Mouse (Mus musculus) c-Kit-positive CD71-negative TER-119-negative erythroid progenitor cells, embryonic 14.5 days (primary cell): ENCODE results near the gene Syne2.

Experiments used
- DNase-seq: peaks from one replicate; pipeline ENCODE4 v3.0.0-alpha.2; 2013; ENCODE audit warnings: low read depth

Gene Syne2

DNA sequence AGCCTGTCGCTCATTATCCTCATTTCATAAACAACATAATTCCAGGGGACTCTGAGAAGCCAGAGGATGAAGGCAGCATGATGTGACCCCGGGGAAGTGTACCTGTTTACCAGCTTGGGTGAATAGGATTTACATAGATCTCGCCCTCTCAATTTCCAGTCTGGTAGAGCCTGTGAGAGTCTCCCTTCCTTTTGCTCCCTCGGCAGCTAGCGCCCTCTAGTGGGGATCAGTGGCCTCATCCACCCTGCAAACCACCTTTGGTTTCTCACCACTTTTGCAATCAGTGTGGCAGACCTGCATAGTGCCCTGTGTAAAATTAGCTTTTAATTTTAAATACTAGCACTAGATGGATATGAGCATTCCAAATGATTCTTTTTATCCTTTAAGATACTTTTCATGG, 133.4 kb downstream of the Syne2 start:
- DNase-seq: peak; percentile 31

DNA sequence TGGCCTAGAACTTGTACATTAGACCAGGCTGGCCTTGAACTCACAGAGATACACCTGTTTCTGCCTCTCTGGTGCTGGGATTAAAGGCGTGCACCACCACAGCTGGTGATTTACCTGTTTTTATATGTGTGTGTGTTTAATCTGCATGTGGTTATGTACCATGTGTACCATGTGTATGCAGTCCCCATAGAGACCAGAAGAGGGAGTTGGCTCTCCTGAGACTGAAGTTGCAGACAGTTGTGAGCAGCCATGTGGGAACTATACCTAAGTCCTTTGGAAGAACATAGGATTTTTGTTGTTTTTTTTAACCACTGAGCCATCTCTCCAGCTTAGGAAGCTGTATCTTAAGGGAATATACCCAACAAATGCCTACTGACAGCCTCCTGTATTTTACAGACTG, 134.1 kb downstream of the Syne2 start:
- DNase-seq: no peak

DNA sequence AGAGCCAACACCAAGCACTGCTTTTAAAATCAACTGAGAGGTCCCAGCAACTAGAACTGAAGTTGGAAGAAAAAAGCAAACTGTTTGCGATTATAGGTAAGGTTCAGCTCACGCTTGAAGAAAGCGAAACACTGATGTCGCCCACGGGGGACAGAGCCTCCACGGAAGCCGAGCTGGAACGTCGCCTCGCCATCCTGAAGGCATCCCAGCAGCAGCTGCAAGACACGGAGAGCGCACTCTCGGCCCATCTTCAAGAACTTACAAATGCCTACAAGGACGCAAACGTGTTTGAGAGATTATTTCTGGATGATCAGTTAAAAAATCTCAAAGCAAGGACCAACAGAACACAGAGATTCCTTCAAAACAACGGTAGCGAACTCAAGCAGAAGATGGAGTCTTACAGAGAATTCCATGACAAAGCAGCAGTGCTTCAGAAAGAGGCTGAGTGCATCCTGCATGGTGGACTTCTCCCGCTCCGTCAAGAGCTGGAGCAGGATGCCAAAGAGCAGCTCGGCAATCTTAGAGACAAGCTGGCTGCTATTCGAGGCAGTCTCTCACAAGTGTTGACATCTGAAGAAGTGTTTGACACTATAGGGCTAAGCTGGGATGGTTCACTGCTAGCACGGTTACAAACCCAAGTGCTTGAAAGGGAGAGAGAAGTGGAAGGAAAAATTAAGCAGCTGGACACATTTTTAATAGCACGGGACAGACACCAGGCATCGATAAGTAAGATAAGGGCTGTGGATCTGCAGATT, 148.7 kb downstream of the Syne2 start:
- DNase-seq: no peak

DNA sequence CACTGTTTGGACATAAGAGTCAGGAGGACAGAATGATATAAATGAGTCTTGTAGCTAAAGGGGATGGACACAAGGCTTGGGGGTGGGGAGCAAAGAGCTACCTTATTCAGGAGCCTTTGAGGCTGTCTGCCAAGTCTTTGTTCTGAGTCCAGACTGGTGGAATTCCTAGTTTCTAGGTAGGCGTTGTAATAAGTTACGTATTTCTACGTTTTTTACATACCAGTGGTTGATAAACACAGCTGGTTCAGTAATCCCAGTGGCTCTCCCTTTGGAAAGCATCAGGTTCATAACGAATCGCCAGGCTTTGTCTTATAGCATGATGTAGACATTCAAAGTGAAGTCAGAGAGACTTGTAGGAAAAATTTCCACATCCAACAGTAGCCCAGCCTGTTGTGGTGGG, 161.1 kb downstream of the Syne2 start:
- no peak for DNase-seq

DNA sequence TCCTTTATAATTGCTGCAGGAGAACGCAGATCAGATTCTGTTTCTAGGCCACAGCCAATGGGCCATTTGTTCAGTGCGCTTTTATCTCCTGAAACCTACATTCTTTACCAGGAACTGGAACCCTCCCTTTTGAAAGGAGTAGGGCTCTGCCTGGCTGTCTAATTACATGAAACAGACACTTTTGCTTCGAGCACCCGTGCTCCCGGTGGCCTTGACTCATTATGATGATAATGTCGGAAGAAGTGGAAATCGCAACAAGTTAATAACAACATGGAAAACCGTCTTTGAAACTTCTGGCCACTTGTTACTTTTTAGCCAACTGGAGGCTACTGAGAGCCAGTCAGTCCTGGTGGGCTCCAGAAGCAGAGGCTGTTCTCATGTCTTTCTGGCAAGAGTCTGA, 165.4 kb downstream of the Syne2 start:
- no peak for DNase-seq

DNA sequence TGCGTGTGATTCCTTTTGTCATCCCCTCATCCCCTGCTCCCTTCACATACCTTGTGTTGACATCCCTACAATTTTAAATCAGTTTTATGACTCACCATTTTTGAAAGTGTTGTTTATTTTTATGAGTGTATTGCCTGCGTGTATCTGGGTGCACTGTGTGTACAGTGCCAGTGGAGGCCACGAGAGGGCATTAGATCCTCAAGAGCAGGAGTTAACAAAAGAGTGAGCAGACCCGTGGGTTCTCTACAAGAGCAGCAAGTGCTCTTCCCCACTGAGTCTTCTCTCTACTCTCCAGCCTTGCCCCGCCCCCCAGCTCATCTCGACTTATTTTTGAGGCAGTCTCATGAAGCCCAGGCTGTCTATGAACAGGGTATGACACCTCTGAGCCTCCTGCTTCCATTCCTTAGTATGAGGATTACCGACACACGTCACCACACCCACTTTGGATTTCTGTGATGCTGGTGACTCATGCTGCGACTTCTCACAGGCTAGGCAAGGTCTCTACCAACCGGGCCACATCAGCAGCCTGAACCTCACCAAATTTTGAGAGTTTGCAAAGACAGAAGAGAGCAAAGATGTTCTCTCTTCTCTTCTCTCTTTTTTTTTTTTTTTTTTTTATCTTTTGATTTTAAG, 174.4 kb downstream of the Syne2 start:
- no peak for DNase-seq

DNA sequence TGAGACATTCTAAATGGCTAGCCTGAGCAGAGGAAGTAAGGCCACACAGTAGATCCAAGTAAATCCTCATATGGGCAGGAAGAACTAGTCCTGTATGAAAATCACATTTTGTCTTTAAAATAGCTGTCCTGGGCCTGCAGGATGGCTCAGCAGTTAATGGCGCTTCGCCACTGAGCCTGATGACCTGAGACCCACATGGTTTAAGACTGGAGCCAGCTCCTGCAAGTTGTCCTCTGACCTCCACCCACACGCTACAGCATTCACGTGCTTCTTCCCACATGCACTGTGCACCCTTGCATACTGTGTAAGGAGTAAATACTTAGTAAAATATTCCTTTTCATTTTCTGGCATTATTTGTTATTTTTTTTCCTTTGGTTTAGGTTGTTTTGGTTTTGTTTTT, 175.0 kb downstream of the Syne2 start:
- DNase-seq: no peak

DNA sequence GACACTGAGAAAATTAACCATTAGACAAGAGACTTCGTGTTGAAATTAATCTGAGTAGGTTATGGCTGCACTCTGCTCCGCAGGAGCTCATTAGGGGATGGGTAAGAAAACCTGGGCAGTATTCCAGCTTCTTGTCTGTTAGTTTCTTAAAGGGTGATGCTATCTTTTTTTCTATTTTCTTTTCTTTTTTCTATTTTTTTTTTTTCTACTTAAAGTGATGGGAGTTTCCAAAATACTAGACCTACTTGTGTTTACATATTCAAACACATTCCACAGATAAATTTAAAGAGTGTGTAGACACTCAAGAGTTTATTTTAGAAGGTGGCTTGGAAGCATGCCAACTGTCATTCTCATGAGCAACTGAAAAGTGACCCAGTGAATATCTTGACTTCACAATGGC, 177.2 kb downstream of the Syne2 start:
- no peak for DNase-seq

DNA sequence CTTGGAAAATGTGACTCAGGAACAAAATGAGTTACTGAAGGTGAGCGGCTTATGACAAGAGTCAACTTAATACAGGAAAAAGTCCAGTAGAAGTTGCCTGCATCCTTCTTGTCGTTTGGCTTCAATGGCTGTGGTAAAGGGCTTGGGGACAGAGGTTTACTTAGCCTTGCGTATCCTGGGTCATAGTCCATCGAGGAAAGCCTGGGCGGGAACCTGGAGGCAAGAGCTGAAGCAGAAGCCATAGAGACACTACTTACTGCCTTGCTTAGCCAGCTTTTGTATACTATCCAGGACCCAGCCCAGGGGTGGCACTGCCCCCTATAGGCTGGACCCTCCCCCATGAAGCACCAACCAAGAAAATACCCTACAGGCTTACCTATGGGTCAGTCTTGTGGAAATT, 179.6 kb downstream of the Syne2 start:
- DNase-seq: no peak

DNA sequence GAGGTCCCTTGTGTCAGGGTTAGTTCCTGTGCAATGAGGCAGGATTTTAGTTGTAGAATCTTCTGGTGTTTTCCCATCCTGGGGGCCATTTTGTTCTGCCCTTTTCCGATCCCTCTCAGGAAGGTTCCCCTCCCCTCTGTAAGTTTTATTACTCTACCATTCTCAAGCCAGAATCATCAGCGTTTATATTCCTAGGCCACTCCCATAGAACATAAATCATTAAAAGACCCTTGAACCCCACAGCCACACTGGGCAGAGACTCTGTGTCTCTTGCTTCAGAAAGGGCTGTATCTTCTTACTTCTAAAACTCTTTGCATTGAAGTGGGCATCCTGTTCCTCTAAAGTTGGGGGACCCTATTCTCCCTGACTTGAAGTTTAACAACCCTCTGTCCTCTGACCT, 180.5 kb downstream of the Syne2 start:
- DNase-seq: no peak

DNA sequence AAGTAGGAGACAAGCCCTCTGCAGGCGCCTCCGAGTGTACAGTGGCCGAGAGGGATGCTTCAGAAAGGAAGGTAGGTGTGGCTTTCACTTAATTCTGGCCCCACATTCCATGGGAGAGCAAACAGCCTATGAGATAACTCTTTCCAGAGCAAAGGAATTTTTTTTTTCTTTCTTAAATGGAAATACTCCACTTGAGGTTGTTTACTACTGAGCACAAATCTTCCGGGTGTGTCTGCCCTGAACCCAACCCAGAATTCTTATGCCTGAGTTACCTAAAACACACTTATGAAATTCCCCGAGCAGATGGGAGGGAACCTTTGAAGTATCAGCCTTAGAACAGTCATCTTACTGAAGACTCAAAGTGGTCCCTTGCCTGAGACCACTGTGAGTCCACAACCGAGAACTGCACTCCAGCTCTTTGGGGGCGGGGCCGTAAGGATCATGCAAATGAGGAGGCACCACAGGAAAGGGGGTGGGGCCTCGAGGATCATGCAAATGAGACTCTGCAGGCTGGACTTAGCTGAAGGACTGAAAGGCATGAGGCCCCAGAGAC, 186.8 kb downstream of the Syne2 start:
- peak; percentile 36 for DNase-seq

DNA sequence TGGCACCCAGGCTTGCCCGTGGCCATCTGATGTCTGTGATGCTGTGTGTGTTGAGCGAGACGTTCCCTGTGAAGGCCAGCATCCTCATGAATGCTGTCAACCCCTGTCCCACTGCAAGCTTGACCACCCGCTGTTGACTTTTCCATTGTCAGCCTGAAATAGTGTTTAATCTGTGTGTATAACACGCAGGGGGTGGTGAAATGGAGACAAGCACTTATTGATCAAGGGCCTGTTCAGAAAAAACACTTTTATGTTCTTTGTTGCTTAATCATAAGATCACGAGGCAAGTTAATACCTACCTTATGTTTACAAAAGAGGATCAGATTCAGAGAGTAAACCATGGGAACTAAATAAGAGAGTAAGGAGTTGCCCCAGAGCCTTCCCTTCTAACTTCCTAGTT, 191.1 kb downstream of the Syne2 start:
- DNase-seq: no peak

DNA sequence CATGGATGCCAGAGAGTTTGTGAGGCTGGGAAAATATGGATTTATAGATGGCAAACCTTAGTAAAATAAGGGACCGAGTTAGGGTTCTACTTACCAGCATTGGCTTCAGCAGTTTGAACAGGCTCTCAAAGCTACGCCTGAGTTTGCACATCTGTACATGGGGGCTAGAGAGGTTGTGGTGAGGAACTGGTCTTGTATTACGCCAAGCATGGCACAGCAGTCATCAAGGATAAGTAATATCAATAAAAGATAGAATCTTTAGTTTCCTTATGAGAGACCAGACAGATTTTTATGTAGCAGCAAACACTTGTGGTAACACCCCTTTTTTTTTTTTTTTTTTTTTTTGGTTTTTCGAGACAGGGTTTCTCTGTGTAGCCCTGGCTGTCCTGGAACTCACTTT, 194.9 kb downstream of the Syne2 start:
- DNase-seq: no peak

DNA sequence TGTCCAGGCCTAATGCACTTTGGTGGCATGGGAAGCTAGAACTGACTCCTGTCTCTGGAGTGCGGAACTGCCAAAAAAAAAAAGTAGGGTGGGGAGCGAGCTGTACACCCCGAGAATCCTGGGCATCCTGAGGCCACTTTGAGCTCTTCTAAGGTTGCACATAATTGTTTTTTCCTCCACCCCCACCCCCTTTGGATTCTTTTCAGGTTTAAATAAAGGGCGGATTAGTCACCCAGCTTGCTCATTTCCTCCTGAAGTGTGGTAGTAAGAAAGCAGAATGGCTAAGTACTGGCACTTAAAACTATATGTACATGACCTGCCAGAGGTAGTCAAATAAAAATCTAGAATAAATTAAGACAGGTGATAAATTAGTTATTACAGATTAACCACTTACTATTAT, 195.5 kb downstream of the Syne2 start:
- DNase-seq: no peak

DNA sequence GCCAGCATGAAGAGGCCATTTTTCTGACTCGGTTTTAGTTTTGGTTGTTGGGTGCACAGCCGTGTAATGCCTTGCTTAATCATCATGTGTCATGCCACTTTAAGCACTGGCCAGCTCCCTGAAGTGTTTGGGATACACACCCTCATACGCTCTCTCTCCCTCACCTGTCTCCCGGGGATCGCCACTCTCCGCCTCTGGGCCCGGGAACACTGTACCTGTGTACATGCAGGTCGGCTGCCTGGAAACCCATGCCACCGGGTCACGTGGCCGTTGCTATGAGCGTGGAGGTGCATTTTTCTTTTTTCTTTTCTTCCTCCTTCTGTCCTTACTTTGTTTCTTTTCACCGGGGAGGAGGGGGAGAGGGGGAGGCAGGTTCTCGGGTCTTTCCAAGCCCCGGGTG, 197.1 kb downstream of the Syne2 start:
- no peak for DNase-seq

DNA sequence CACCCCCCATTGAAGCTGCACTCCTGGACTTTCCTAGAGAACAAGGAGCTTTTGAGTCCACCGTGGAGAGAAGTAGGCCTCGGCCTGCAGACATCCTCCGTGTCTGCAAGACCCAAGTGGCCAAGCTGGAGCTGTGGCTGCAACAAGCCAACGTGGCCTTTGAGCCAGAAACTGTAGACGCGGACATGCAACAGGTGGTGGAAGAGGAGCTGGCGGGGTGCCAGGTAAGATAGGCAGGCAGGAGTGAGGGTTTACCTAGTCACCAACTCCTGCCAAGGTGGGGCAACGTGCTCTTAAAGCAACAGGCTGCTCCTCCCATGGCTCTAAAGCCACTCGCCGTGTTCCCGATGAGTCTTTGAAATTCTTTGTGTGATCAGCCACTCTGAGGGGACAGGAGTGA, 197.6 kb downstream of the Syne2 start:
- DNase-seq: no peak

DNA sequence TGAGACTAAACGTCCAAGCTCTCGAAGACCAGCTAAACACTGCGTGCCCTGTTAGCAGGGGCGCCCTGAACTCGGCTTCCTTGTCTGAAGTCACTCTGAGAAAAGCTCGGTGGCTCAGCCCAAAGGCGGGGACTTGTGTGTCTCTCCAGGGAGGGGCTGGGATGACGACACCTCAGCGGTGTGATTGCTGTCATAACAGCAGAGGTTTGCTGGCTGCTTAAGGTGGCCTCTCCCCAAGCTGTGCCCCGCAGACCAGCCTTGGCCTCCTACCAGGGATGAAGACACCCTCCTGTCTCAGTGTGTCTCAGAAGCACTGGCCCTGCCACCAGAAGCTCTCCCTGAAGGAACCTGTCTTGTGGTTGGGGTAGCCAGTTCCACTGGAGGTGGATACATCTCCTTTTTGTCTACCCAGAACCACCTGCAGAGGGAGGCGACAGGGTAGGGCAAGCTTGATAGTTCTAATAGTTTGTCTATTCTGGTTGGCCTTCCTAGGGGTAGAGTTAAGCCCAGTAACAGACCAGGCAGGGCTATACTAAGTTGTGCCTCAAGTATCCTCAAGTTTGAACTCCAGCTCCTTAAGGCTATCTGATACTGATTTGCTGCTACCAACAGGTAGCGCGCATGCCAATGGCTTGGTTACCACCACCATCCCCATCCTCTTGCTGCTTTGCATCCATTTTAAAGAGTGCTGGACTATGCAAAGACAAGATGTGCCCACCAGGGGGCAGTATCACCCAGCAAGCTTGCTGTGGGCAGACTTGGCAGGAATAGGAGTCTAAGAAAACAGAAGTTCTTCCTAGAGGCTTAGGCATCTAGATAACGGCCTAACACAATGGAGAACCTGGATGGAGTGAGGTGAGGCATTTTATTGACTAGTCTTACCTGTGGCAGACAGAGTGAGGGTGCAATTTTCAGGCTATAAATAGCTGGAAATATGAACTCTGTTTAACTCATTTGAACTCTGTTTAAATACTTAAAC, 198.5 kb downstream of the Syne2 start:
- peak; percentile 70 for DNase-seq

DNA sequence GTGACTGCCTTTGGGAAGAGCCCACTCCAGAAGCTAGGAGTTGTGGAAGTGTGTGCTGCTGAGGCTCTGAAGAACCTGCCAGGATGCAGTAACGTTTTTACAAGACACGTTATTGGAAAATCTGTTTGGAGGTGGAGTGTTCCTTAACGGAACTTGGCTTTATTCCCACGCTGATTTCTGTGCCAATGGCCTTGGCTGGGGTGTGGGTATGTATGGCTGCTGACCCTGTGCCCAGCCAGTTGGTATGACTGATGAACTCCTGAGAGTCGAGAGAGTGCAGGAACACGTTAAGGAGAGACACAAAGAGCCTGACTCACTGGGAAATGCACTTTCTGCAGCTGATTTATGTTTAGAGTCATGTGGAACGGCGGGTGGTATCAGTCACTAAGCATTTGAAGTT, 200.7 kb downstream of the Syne2 start:
- no peak for DNase-seq

DNA sequence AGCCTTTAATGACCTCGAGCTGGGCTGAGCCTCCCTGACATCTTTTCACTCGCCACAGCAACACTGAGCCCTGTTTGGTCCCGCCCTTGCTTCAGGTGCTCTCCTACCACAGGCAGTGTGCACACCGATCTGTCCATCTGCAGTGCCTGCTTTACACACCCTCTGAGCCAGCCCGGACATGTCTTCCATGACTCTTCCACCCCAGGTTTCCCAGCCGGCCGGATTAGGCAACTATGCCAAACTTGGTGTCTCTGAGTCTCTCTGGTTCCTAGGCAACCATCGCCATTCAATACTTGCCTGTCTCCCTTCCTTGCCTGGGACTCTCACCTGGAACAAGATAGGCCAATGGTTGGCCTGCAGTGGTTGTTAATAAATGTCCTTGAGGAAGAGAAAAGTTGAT, 224.4 kb downstream of the Syne2 start:
- DNase-seq: no peak

DNA sequence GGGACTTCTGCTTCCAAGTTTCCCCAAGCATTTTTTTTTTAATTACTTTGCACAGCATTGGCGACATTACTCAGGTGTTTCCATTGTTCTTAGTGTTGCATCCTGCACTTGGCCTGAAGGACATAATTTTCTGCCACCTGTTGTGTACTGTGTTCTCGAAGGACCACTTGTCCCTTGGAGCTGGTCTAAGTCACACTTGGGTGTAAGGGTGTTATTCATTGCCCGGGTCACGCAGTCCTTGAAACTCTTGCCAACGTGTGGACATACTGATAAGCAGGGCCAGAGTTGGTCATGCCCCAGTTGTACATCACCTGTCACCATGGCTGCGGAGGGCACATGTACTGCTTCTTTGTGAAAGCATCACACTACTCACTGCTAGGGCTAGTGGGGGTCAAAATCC, 228.6 kb downstream of the Syne2 start:
- DNase-seq: no peak

DNA sequence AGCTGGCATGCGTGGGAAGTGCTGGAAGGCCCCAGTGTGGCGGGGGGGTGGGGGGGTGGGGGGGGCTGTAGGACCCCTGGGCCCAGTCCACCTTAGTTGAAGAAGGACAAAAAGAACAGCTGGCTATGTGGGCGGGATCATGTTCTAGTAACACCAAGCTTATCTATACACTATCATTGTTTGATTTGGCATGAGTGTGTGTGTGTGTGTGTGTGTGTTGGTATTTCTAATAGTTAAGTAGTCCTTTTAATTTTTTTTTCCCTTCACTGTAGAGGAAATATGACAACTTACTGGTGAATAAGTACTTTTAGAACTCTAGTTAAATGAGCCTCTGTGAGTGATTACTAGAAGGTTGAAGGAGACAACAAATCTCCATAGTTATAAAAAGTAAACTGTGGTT, 230.0 kb downstream of the Syne2 start:
- no peak for DNase-seq

DNA sequence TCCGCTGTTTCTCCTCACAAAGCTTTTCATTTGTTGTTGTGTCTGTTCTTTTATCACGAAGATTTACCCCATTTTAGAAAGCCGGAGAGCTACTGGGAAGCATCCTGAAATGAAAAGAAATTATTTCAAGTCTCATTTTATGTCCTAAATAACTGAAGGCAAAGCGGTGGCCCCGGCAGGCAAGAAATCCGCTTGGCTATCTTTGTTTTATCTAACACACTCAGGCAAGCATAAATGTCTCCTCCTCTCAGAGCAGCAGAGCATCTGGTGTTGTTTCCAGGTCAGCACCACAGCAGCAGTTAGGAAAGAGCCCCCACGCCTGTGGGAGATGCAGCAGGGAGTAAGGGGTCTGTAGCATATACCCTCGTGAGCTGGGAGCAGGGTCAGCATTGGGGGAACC, 230.7 kb downstream of the Syne2 start:
- no peak for DNase-seq

DNA sequence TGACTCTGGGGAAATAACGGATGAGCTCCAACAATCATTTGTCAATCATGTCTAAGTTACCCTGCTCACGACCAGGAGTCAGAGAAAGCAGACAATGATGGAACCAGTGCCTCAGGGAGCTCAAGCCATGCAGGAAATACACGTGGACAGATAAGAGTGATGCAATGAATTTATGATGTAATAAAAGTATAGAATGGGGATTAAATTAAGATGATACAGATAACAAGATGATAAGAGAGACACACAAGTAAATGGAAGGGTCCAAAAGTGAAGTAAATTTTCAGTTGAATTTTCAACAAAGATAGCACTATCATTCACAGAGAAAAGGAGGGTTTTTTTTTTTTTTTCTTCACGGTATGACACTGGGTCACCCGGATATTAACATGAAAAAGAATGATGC, 231.4 kb downstream of the Syne2 start:
- DNase-seq: no peak
